Mouse (Mus musculus) lung, postnatal 0 days (tissue): ENCODE results near the gene Dclk1. TPM values are rescaled to one million over a fixed set of nuclear protein-coding genes. Genes with fewer than 3 reads are reported as not detected.

Source experiments
- ATAC-seq: fragments of 200-750 bp; cut with Nextera tagmentation; 2 replicates; pipeline ENCODE4 v1.8.0; 2017; ENCODE audit warnings: moderate library complexity
- DNase-seq: peaks from one replicate; pipeline ENCODE4 v3.0.0-alpha.2; 2016; ENCODE audit warnings: low spot score
- H3K27ac ChIP-seq: fragments of 300-500 bp; sonication (generic); 2 replicates; pipeline ENCODE4 v1.5.1; 2014; ENCODE audit warnings: antibody characterized with exemption, mild to moderate bottlenecking, low read length, mixed read lengths
- H3K27me3 ChIP-seq: fragments of 300-500 bp; sonication (generic); replicated peaks from 2 replicates; pipeline ENCODE4 v1.6.1; 2014; ENCODE audit warnings: low read length, mixed read lengths; ENCODE audit not compliant: insufficient read depth
- H3K36me3 ChIP-seq: fragments of 300-500 bp; sonication (generic); 2 replicates; pipeline ENCODE4 v1.6.1; 2014; ENCODE audit warnings: low read length, mixed read lengths; ENCODE audit not compliant: insufficient read depth
- H3K4me1 ChIP-seq: fragments of 300-500 bp; sonication (generic); 2 replicates; pipeline ENCODE4 v1.6.1; 2014; ENCODE audit warnings: antibody characterized with exemption, low read depth, low read length, mixed read lengths; ENCODE audit not compliant: insufficient read depth
- H3K4me2 ChIP-seq: fragments of 300-500 bp; sonication (generic); replicated peaks from 2 replicates; pipeline ENCODE4 v1.6.1; 2014; ENCODE audit warnings: low read depth, mild to moderate bottlenecking, low read length, moderate library complexity, mixed read lengths
- H3K4me3 ChIP-seq: fragments of 300-500 bp; sonication (generic); 2 replicates; pipeline ENCODE4 v1.5.1; 2014; ENCODE audit warnings: low read depth, low read length
- H3K9ac ChIP-seq: fragments of 300-500 bp; sonication (generic); replicated peaks from 2 replicates; pipeline ENCODE4 v1.6.1; 2014; ENCODE audit warnings: low read depth, mild to moderate bottlenecking
- H3K9me3 ChIP-seq: fragments of 300-500 bp; sonication (generic); 2 replicates; pipeline ENCODE4 v1.6.1; 2016; ENCODE audit warnings: low read length, mixed read lengths
- CTCF ChIP-seq: IDR thresholded peaks from 2 replicates; pipeline ENCODE4 v1.5.1; 2016; ENCODE audit warnings: antibody characterized with exemption, mild to moderate bottlenecking
- EP300 ChIP-seq: IDR thresholded peaks from 2 replicates; pipeline ENCODE4 v1.6.1; 2016; ENCODE audit warnings: antibody characterized with exemption, mild to moderate bottlenecking, control low read depth
- WGBS: fragments of 180-500 bp; shearing (Covaris S2); extraction: QIAGEN DNeasy Blood & Tissue Kit; methylation state at CpG from one replicate; pipeline ENCODE4 v1.1.7; 2014; 5-methylcytosine and 5-hydroxymethylcytosine counted together
- polyA plus RNA-seq: library from polyadenylated mRNA; unstranded; fragments of >200 nt; fragmentation: Nextera tagmentation; extraction: Ambion mirVana; gene quantifications from 2 replicates; pipeline ENCODE4 v1.2.1, GENCODE M21; 2015

Gene Dclk1
- polyA plus RNA-seq, 1 experiment from 2014 or later: 3.1 TPM

DNA sequence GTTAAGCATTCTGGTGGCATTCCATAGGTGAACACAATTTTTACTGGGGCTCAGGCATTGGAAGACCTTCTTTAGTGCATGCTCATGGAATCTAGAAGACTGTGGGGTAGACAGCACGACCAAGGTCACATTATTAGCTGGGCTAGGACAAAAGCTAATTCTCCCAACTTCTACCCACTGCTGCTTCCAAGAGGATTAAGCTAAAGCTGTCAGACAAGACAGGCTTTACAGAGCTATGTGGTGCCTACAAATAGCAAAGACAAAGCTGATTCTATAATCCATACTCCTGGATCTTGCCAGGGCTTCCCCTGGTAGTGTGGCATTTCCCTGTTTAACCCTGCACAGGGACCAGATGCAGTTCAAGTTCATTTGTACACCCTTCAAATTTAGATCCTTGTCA, 285.4 kb downstream of the Dclk1 start:
- Histone ChIP-seq H3K9ac (no peak overlapping the region), H3K27ac (no peak overlapping the region), H3K9me3 (no peaks in the 10 kb centered on the region), H3K36me3 (no peaks in the 10 kb centered on the region), H3K27me3 (no peaks in the 10 kb centered on the region), H3K4me3 (no peak overlapping the region), H3K4me1 (no peaks in the 10 kb centered on the region), H3K4me2 (no peak overlapping the region)
- ATAC-seq (no peak), DNase-seq (no peak)
- no peak for TF ChIP-seq CTCF
- 50% methylated on average over 1 of the region's 1 CpGs for WGBS

DNA sequence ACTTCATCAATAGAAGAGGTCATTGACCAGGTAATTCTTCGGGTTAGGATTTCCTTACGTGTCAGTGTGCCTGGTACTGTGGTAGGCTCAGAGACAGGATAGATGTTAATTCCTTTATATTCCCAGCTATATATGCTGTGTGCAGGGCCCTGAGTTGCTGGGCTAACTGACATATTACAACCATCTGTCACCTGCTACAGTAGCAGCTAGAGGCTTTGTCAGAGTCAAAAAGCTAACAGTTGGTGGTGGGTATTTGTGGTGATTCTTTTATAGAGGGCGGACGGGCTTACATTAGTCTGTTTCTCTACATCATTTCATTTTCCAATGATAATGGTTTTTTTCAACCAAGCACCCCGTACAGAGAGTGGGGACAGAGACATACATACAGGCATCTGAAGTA, 285.8 kb downstream of the Dclk1 start:
- DNase-seq: no peak
- no peaks in the 10 kb centered on the region for H3K9me3 ChIP-seq
- H3K9ac ChIP-seq: no peak overlapping the region
- no peaks in the 10 kb centered on the region for H3K4me1 ChIP-seq
- no peak overlapping the region for H3K4me2 ChIP-seq
- WGBS: 92% methylated on average over 5 of the region's 5 CpGs
- H3K27me3 ChIP-seq: no peaks in the 10 kb centered on the region
- no peak overlapping the region for H3K4me3 ChIP-seq
- H3K27ac ChIP-seq: no peak overlapping the region
- ATAC-seq: no peak
- no peaks in the 10 kb centered on the region for H3K36me3 ChIP-seq
- TF ChIP-seq EP300 (no peak), CTCF (no peak)

DNA sequence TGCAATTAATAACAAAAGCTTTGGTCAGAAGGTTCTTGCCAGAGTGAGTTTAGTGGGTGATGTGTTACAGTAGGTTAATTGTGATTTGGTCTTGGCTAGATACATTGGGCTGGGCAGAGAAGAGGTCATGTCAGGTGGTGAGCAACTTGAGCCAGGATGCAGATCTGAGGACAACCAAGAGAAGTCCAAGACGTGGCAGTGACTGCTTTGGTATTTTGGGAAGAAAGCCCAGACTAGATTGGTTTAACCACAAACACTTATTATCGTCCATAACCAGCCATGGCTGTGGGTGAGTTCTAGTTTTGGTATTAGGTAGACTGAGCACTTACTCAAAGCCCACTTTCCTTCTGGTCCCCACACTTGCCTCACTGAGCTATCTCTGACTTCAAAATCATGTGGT, 287.2 kb downstream of the Dclk1 start:
- Histone ChIP-seq H3K27me3 (no peaks in the 10 kb centered on the region), H3K27ac (no peak overlapping the region), H3K9ac (no peak overlapping the region), H3K4me1 (no peaks in the 10 kb centered on the region), H3K4me2 (no peak overlapping the region), H3K36me3 (no peaks in the 10 kb centered on the region), H3K4me3 (no peak overlapping the region), H3K9me3 (no peaks in the 10 kb centered on the region)
- DNase-seq: no peak
- ATAC-seq: no peak
- TF ChIP-seq EP300 (no peak), CTCF (no peak)
- 56% methylated on average over 2 of the region's 2 CpGs for whole genome bisulfite sequencing

DNA sequence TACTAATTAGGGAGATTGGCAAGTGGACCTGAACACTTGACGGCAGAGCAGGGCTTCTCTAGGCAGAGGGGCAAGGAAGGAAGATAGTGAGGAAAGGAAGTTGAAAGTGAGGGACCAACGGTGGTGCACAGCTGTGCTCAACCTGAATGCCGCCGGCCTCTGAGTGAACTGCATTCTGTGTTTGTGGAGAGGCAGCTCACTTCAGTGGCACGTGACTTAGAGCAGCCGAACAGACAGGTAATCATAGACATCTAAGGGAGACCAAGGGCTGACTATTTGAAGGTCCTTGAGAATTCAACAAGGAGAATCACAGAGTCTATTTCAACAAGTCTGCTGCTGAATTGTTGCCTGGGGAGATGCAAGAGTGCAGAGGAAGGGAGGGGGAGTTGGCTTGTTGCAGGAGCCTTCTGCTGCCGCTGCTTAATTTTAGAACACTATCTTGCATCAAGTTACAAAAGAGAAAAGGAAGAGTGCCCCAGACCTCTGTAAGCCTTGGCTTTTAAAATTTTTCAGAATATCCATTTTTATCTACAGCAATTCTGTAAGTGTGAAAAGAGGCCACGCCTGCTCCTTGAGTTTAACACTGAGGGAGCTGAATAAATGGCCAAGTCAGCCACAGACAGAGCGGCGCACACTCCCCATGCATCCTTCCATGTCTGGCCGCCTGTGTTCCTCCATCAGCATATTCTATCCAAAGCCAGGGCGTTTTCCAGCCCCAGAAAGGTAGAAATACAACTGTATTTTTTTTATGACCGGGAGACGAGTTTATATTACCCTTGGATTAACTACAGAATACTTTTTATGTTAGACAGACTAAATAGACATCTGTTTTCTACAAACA, 289.3 kb downstream of the Dclk1 start:
- Histone ChIP-seq H3K27ac (no peak overlapping the region), H3K9ac (no peak overlapping the region), H3K4me1 (no peaks in the 10 kb centered on the region), H3K27me3 (no peaks in the 10 kb centered on the region), H3K36me3 (no peaks in the 10 kb centered on the region), H3K9me3 (no peaks in the 10 kb centered on the region), H3K4me3 (no peak overlapping the region), H3K4me2 (no peak overlapping the region)
- DNase-seq (no peak), ATAC-seq (no peak)
- TF ChIP-seq CTCF: no peak
- WGBS: 57% methylated on average over 14 of the region's 14 CpGs

DNA sequence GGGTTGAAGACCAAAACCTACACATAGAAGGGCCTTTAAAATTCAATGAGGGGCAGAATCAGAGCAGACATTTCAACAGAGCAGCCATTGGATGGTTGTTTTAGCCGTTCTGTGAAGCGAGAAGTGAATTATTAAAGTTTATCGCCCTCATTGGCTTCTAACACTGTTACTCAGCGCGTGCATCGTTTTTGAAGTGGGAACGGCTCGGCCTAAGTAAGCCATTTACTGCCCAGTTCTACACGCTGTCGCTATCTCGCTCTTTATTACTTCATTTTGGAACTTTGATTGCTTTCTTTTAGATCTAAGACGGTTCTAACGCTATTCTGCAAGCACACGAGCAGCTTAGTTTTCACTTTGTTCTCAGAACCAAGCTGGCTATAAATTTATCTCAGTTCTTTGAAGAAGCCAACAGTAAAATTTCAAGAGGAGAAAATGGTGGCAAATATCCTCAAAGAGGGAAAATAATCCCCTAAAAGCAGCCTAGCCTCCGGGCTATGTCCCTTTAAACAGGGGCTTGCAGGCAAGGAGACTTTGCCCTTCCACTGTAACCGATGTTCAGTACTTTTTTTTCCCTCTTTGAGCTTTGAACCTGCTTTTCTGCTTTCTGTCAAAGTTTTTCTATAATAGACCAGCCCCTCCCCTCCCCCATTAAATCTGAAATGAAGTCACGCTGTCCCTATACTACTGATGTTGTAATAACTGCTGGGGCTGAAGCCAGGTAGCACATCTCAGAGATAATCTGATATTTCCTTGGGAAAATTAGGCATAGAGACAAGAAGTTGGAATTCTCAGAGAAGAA, 290.2 kb downstream of the Dclk1 start:
- Histone ChIP-seq H3K36me3 (no peaks in the 10 kb centered on the region), H3K4me2 (no peak overlapping the region), H3K27ac (no peak overlapping the region), H3K9me3 (no peaks in the 10 kb centered on the region), H3K4me1 (no peaks in the 10 kb centered on the region), H3K9ac (no peak overlapping the region), H3K27me3 (no peaks in the 10 kb centered on the region), H3K4me3 (no peak overlapping the region)
- ATAC-seq (no peak), DNase-seq (no peak)
- no peak for TF ChIP-seq CTCF
- TF ChIP-seq EP300: no peak
- WGBS: 84% methylated on average over 17 of the region's 17 CpGs

DNA sequence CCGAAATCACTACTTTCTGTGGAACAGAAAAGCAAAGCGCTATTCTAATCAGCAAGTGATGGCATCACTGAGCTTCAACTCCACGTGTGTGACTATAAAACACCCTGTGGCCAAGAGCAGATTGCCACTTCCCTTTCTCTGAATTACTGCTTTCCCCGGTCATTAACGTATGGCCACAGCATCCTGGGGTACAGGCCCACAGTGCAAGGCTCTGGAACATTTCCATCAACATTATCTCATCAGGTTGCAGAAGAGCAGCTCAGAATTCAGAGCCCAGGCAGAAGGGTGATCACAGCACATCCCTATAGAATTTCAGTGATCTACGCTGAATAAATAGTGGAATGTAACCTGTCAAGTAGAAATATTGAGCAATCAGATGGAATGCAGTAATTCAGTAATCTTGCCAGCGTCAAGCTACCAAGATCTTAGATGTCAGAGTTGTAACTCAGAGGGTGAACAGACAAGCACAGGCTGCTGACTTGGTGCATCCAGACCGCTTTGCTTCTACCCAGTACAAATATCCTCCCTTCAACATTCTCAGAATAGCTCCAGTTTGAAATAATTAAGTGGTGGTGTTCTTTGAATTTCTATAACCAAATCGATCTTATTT, 293.5 kb downstream of the Dclk1 start:
- no peak for DNase-seq
- no peak for ATAC-seq
- TF ChIP-seq CTCF: no peak
- no peak for TF ChIP-seq EP300
- no peak overlapping the region for H3K4me2 ChIP-seq
- no peaks in the 10 kb centered on the region for H3K36me3 ChIP-seq
- no peak overlapping the region for H3K9ac ChIP-seq
- no peak overlapping the region for H3K4me3 ChIP-seq
- 68% methylated on average over 9 of the region's 9 CpGs for WGBS
- H3K27me3 ChIP-seq: no peaks in the 10 kb centered on the region
- no peak overlapping the region for H3K27ac ChIP-seq
- no peaks in the 10 kb centered on the region for H3K9me3 ChIP-seq
- no peaks in the 10 kb centered on the region for H3K4me1 ChIP-seq
